Mouse (Mus musculus): ENCODE data around the gene Gm17174.
"Not testable (repeated sequence)": the region's sequence is repeated elsewhere in the genome, so short reads cannot be mapped to it uniquely, and the experiment has no call there.

Gm17174 gene

DNA sequence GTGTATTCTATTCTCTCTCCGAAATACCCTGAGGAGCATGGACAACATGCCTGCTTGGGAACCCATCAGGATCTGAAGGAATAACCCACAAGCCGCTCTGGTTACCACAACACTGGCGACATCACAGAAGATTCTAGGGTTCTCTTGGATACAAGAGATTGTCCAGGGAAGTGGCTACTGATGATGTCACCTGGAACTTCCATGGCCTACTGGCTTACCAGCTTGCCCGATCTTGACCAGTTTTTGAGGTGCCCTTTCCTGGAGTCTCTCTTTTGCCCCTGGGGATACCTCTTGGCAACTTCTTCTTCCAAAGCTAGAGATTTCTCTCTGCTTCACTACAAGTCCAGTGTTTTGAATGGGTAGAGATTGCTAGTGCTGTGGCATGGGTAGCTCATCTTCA is at the start of gene Gm17174:
Gene Gm17174 (minus strand): TSS at position 101 of the 400 bp plus-strand sequence.
- in situ Hi-C loops (cut with MboI): not testable (repeated sequence)

DNA sequence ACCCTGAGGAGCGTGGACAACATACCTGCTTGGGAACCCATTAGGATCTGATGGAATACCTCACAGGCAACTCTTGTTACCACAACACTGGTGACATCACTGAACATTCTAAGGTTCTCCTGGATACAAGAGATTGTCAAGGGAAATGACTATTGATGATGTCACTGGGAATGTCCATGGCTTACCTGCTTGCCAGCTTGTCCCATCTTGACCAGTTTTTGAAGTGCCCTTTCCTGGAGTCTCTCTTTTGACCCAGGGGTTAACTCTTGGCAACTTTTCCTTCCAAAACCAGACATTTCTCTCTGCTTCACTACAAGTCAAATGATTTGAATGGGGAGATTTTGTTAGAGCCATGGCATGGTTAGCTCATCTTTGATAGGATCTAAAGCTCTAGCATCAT is 43.6 kb upstream of the Gm17174 start, which contains the start of gene Gm4181:
Gene Gm4181 (minus strand): TSS at position 101 of the 400 bp plus-strand sequence.
- in situ Hi-C loops (cut with MboI): not testable (repeated sequence)

DNA sequence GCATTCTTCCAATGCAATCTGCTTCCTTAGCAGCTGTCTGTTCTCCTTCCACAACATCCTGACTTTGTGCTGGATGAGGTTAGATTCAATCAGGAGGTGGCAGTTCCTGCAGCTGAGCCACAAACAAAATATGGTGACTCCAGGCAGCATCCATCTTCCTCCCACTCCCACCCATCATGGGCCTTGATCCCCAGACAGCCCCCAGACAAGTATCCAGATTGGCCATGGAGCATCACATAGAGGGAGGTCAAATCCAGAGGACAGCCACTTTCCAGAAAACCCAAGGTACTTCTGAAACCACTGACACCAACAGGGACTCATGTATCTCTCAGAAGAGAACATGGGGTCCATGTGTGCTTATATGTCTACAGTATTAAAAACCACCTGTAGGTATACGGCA is 40.5 kb upstream of the Gm17174 start:
- in situ Hi-C loops (cut with MboI): not testable (repeated sequence)

DNA sequence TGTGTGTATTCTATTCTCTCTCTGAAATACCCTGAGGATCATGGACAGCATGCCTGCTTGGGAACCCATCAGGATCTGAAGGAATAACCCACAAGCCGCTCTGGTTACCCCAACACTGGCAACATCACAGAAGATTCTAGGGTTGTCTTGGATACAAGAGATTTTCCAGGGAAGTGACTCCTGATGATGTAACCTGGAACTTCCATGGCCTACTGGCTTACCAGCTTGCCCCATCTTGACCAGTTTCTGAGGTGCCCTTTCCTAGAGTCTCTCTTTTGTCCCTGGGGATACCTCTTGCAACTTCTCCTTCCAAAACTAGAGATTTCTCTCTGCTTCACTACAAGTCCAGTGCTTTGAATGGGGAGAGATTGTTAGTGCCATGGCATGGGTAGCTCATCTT is 19.3 kb upstream of the Gm17174 start, which contains the start of gene Gm17078:
Gene Gm17078 (minus strand): TSS at position 101 of the 400 bp plus-strand sequence.
- in situ Hi-C loops (cut with MboI): no loop called here

DNA sequence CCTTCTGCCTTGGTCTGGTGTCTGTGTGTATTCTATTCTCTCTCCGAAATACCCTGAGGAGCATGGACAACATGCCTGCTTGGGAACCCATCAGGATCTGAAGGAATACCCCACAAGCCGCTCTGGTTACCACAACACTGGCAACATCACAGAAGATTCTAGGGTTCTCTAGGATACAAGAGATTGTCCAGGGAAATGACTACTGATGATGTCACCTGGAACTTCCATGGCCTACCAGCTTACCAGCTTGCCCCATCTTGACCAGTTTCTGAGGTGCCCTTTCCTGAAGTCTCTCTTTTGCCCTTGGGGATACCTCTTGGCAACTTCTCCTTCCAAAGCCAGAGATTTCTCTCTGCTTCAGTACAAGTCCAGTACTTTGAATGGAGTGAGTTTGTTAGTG is 18.0 kb downstream of the Gm17174 start, which contains the start of gene Gm17175:
Gene Gm17175 (minus strand): TSS at position 101 of the 400 bp plus-strand sequence.
- in situ Hi-C loops (cut with MboI): not testable (repeated sequence)

DNA sequence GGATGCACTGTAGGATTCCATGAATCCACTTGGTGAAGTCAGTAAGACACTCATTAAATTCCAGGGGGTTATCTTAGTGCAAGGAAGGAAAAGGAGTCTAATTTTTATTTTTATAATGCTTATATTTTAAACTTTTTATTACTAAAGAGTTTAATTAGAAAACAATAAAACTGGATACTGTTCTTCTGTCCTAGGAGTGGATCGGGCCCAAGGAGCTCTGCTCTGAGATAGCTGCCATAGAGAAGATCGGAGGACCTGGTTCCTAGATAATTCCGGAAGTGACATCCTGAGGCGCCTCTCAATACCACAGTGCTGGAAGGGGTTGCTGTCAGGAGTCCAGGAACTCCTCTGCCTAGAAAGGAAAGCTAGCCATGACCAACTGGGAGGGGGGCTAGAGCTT is 39.4 kb downstream of the Gm17174 start, which contains the start of gene Gm5622:
Gene Gm5622 (plus strand): TSS at position 301 of the 400 bp plus-strand sequence.
- in situ Hi-C loops (cut with MboI): no loop called here

All from mature B cell (primary cell).